Mouse (Mus musculus) midbrain, postnatal 0 days (tissue): Measurements from ENCODE around the gene Acads. TPM values are rescaled to one million over a fixed set of nuclear protein-coding genes. Genes with fewer than 3 reads are reported as not detected.

Source experiments
- ATAC-seq: fragments of 200-750 bp; cut with Nextera tagmentation; 2 replicates; pipeline ENCODE4 v1.8.0; 2017; ENCODE audit warnings: moderate number of reproducible peaks, mild to moderate bottlenecking, moderate TSS enrichment, moderate library complexity; ENCODE audit not compliant: low FRiP score
- DNase-seq: peaks from one replicate; pipeline ENCODE4 v3.0.0-alpha.2; 2015; ENCODE audit warnings: low spot score
- H3K27ac ChIP-seq: fragments of 300-500 bp; sonication (generic); 2 replicates; pipeline ENCODE4 v1.5.1; 2014; ENCODE audit warnings: low read depth, mild to moderate bottlenecking, low read length, mixed read lengths
- H3K27me3 ChIP-seq: fragments of 300-500 bp; sonication (generic); 2 replicates; pipeline ENCODE4 v1.6.1; 2014; ENCODE audit warnings: low read length, control low read depth, mixed read lengths; ENCODE audit not compliant: insufficient read depth
- H3K36me3 ChIP-seq: fragments of 300-500 bp; sonication (generic); 2 replicates; pipeline ENCODE4 v1.6.1; 2014; ENCODE audit warnings: low read length, control low read depth, mixed read lengths; ENCODE audit not compliant: insufficient read depth
- H3K4me1 ChIP-seq: fragments of 300-500 bp; sonication (generic); 2 replicates; pipeline ENCODE4 v1.6.1; 2014; ENCODE audit warnings: mild to moderate bottlenecking, control low read depth, antibody characterized with exemption, low read length, mixed read lengths; ENCODE audit not compliant: insufficient read depth
- H3K4me2 ChIP-seq: fragments of 300-500 bp; sonication (generic); 2 replicates; pipeline ENCODE4 v1.6.1; 2014; ENCODE audit warnings: low read depth, mild to moderate bottlenecking, low read length, mixed read lengths; ENCODE audit not compliant: poor library complexity, severe bottlenecking
- H3K4me3 ChIP-seq: fragments of 300-500 bp; sonication (generic); 2 replicates; pipeline ENCODE4 v1.5.1; 2014; ENCODE audit warnings: low read depth, mild to moderate bottlenecking, low read length, moderate library complexity
- H3K9ac ChIP-seq: fragments of 300-500 bp; sonication (generic); replicated peaks from 2 replicates; pipeline ENCODE4 v1.6.1; 2014; ENCODE audit warnings: mild to moderate bottlenecking, low read length, moderate library complexity, mixed read lengths; ENCODE audit not compliant: poor library complexity, severe bottlenecking
- H3K9me3 ChIP-seq: fragments of 300-500 bp; sonication (generic); 2 replicates; pipeline ENCODE4 v1.6.1; 2016; ENCODE audit warnings: low read length, control low read depth
- CTCF ChIP-seq: IDR thresholded peaks from 2 replicates; pipeline ENCODE4 v1.5.1; 2016; ENCODE audit warnings: antibody characterized with exemption, mild to moderate bottlenecking
- WGBS: fragments of 180-500 bp; shearing (Covaris S2); extraction: QIAGEN DNeasy Blood & Tissue Kit; methylation state at CpG from one replicate; pipeline ENCODE4 v1.1.7; 2014; 5-methylcytosine and 5-hydroxymethylcytosine counted together
- polyA plus RNA-seq: library from polyadenylated mRNA; unstranded; fragments of >200 nt; fragmentation: Nextera tagmentation; extraction: Ambion mirVana; gene quantifications from 2 replicates; pipeline ENCODE4 v1.2.1, GENCODE M21; 2015
- total RNA-seq: library from RNA; depleted of rRNA; stranded (reverse); fragments of >200 nt; gene quantifications from 2 replicates; pipeline ENCODE4 v1.2.3, GENCODE M21; 2014; rRNA removed

Acads gene
- total and polyA plus RNA-seq, 2 experiments from 2014 or later: 13.4 to 17.4 TPM

- Histone ChIP-seq H3K4me1 (no peaks in the 10 kb centered on the region), H3K4me2 (no peak overlapping the region), H3K36me3 (no peaks in the 10 kb centered on the region), H3K27ac (no peak overlapping the region), H3K9ac (no peak overlapping the region), H3K4me3 (no peak overlapping the region), H3K27me3 (no peaks in the 10 kb centered on the region), H3K9me3 (no peaks in the 10 kb centered on the region)
- ATAC-seq (no peak), DNase-seq (no peak)
- TF ChIP-seq CTCF: no peak
- whole genome bisulfite sequencing: 94% methylated on average over 3 of the region's 3 CpGs
Observed at GRCm38 (mm10) chr5:115060977-115061376, 58.2 kb downstream of the Acads start.

Other genes with a start within 250 kb of the Acads start
- gene Oasl2, start 222.4 kb downstream of the Acads start, total RNA-seq: 1.8 and 6.3 TPM in 2 replicates
- 3.9 and 5.1 TPM in 2 replicates for gene Oasl2, start 222.4 kb downstream of the Acads start, polyA plus RNA-seq
- 0.24 and 3.8 TPM in 2 replicates for gene Oasl1, start 196.1 kb downstream of the Acads start, total RNA-seq
- 0.32 and 0.79 TPM in 2 replicates for gene Oasl1, start 196.1 kb downstream of the Acads start, polyA plus RNA-seq
- 62.9 and 71.3 TPM in 2 replicates for gene 2210016L21Rik, start 177.2 kb downstream of the Acads start, total RNA-seq
- gene 2210016L21Rik, start 177.2 kb downstream of the Acads start, polyA plus RNA-seq: 189 and 225 TPM in 2 replicates
- not detected in 2 replicates for gene Hnf1a, start 148.3 kb downstream of the Acads start, total RNA-seq
- gene Hnf1a, start 148.3 kb downstream of the Acads start, polyA plus RNA-seq: 0.05 and 0.06 TPM in 2 replicates
- gene Sppl3, start 108.2 kb downstream of the Acads start, total RNA-seq: 153 TPM in 2 replicates
- 34.9 and 37.1 TPM in 2 replicates for gene Sppl3, start 108.2 kb downstream of the Acads start, polyA plus RNA-seq
- not detected in 2 replicates for gene Gm10401, start 21.1 kb downstream of the Acads start, total RNA-seq
- gene Gm10401, start 21.1 kb downstream of the Acads start, polyA plus RNA-seq: 42.9 and 44.1 TPM in 2 replicates
- 28.4 and 30.0 TPM in 2 replicates for gene Unc119b, start 15.6 kb upstream of the Acads start, total RNA-seq
- 16.9 and 18.4 TPM in 2 replicates for gene Unc119b, start 15.6 kb upstream of the Acads start, polyA plus RNA-seq
- 61.7 and 64.6 TPM in 2 replicates for gene Mlec, start 38.8 kb upstream of the Acads start, total RNA-seq
- 11.4 and 16.2 TPM in 2 replicates for gene Mlec, start 38.8 kb upstream of the Acads start, polyA plus RNA-seq
- 15.5 and 29.8 TPM in 2 replicates for gene Cabp1, start 75.0 kb upstream of the Acads start, total RNA-seq
- 11.1 and 12.7 TPM in 2 replicates for gene Cabp1, start 75.0 kb upstream of the Acads start, polyA plus RNA-seq
- 33.2 and 41.5 TPM in 2 replicates for gene Pop5, start 116.5 kb upstream of the Acads start, total RNA-seq
- 95.5 and 101 TPM in 2 replicates for gene Pop5, start 116.5 kb upstream of the Acads start, polyA plus RNA-seq
- 103 and 118 TPM in 2 replicates for gene Rnf10, start 153.6 kb upstream of the Acads start, total RNA-seq
- gene Rnf10, start 153.6 kb upstream of the Acads start, polyA plus RNA-seq: 154 and 158 TPM in 2 replicates
- gene Coq5, start 160.3 kb upstream of the Acads start, total RNA-seq: 29.6 and 36.7 TPM in 2 replicates
- gene Coq5, start 160.3 kb upstream of the Acads start, polyA plus RNA-seq: 42.8 and 43.5 TPM in 2 replicates
- 196 and 214 TPM in 2 replicates for gene Dynll1, start 181.7 kb upstream of the Acads start, total RNA-seq
- gene Dynll1, start 181.7 kb upstream of the Acads start, polyA plus RNA-seq: 893 and 930 TPM in 2 replicates
- gene Srsf9, start 207.8 kb upstream of the Acads start, total RNA-seq: 44.1 and 45.5 TPM in 2 replicates
- gene Srsf9, start 207.8 kb upstream of the Acads start, polyA plus RNA-seq: 88.0 and 93.8 TPM in 2 replicates
- 17.6 and 27.8 TPM in 2 replicates for gene Gatc, start 221.8 kb upstream of the Acads start, total RNA-seq
- 39.2 and 42.4 TPM in 2 replicates for gene Gatc, start 221.8 kb upstream of the Acads start, polyA plus RNA-seq
- 10.7 and 16.9 TPM in 2 replicates for gene Triap1, start 221.9 kb upstream of the Acads start, total RNA-seq
- 53.8 and 54.5 TPM in 2 replicates for gene Triap1, start 221.9 kb upstream of the Acads start, polyA plus RNA-seq
- gene Cox6a1, start 229.6 kb upstream of the Acads start, total RNA-seq: 1,189 and 1,342 TPM in 2 replicates
- 1,504 and 1,624 TPM in 2 replicates for gene Cox6a1, start 229.6 kb upstream of the Acads start, polyA plus RNA-seq